9 mouse cellular contexts compared by ENCODE assay signal in the genomic region with DNA sequence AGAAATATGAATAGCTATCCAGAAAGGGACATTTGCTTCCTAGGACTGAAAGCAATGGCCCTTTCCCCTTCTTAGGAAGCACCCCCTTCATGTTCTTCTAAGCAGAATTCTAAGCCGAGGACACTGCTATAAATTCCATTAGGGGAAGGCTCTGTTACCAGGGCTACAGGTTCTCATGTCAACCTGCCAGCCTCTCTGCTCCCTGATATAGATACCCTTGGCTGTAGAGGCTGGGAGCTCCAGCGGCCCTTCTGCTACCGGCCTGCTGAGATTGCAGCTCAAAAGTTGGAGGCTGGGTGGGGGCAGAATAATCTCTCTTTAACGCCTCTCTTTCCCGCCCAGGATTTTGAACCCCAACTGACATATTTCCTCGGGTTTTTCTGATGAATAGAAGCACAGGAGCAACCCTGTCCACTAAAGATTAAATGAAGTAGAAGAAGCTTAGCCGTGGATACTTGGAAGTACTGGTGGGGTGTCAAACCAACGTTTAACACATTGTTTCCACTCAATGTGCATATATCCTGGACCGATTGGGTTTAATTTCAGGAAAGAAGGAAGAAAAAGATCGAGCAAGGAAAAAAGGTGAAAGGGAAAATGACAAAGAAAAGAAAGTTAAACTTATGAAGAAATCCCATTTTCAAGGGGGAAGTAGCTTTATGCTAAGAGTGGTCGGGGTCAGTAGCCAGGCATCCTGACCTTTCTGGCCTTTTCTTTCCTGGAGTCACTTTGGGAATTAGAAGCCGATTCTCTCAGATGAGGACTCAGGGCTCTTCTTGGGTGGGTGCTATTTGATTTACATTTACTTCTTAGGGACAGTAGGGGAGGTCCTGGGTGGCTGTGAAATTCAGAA. TPM values are rescaled to one million over a fixed set of nuclear protein-coding genes. Genes with fewer than 3 reads are reported as not detected.
DNase-seq lines count a peak whose midpoint lies in the region; ATAC-seq lines count a peak whose summit lies in the region.
"Had no signal": no experiment of that assay in that cellular context is flagged by ENCODE, and none has a peak within 500 bp of the region (broad histone marks: within the 10 kb centered on the region; RNA-seq: fewer than 3 reads in every experiment).

No protein-coding gene starts in this region.

- H3K9me3 ChIP-seq in midbrain, embryonic 11.5 days (ENCODE audit: control insufficient read depth, low read length), result no peaks in the 10 kb centered on the region
- H3K9me3 ChIP-seq: heart, embryonic 10.5 days had no signal

- no peaks in the 10 kb centered on the region for H3K36me3 ChIP-seq in midbrain, embryonic 11.5 days (ENCODE audit: control insufficient read depth, insufficient read depth, low read length)
- H3K36me3 ChIP-seq: heart, embryonic 10.5 days had no signal

- no peak overlapping the region for H3K4me3 ChIP-seq in midbrain, embryonic 11.5 days (ENCODE audit: low read depth, low read length)
- H3K4me3 ChIP-seq: heart, embryonic 10.5 days had no signal

- WGBS in midbrain, embryonic 11.5 days, result 3% methylated on average over 12 of the region's 12 CpGs

- peak; percentile 71 for DNase-seq in adrenal gland, adult 2 months
- DNase-seq in adrenal gland, adult 8-10 months, result no peak
- peak; percentile 29 for DNase-seq in right cerebral cortex, adult 18-20 months
- no peak for DNase-seq in right cerebral cortex, postnatal 14 days
- peak; percentile 95 for DNase-seq in midbrain, embryonic 11.5 days (ENCODE audit: low spot score, missing footprints)
- DNase-seq in heart, postnatal 14 days, result no peak

- H3K27me3 ChIP-seq in midbrain, embryonic 11.5 days (ENCODE audit: control insufficient read depth, insufficient read depth, low read length), result peaks cover 9% of the 10 kb centered on the region; the same call in 1 of the 2 replicates

- H3K27ac ChIP-seq in midbrain, embryonic 11.5 days (ENCODE audit: low read depth, low read length), result peak overlapping the region; percentile 42; the same call in 1 of the 2 replicates
- H3K27ac ChIP-seq: heart, embryonic 10.5 days had no signal

- H3K4me1 ChIP-seq in midbrain, embryonic 11.5 days (ENCODE audit: control insufficient read depth, insufficient read depth, low read length), result peaks cover 51% of the 10 kb centered on the region

- H3K4me2 ChIP-seq in midbrain, embryonic 11.5 days, result peak overlapping the region; percentile 77

- peak; percentile 45 for ATAC-seq in midbrain, embryonic 11.5 days (ENCODE audit: low FRiP score)
- no peak for ATAC-seq in monocyte, adult 5-6 weeks (replicated peaks; ENCODE audit: insufficient number of reproducible peaks, low FRiP score, low TSS enrichment, poor library complexity, severe bottlenecking)
- no peak for ATAC-seq in megakaryocyte-erythroid progenitor cell, adult 5-6 weeks (replicated peaks; ENCODE audit: low FRiP score, low TSS enrichment, poor library complexity, severe bottlenecking)

- intact Hi-C loops in heart, postnatal 14 days (cut with DNase I), result loop anchor here (10.0 kb wide), 1 partner anchor 1163 kb away; no protein-coding TSS in a partner anchor

- peak overlapping the region; percentile 41 for H3K9ac ChIP-seq in midbrain, embryonic 11.5 days (ENCODE audit: low read length)

RNA-seq across cellular contexts. Expression of a gene that starts 8.5 kb away (rescaled TPM):
- total RNA-seq in adrenal gland, adult 2 months (2021), result 10 to 100 TPM; 18.2 to 22.7 TPM
- 97.9 and 105 TPM in 2 replicates for polyA plus RNA-seq in adrenal gland, adult 2 months (2012; rRNA removed)
- total RNA-seq in adrenal gland, adult 8-10 months (2022), result 10 to 100 TPM; 19.1 to 26.2 (median 21.7) TPM
- 69.9 and 82.3 TPM in 2 replicates for polyA plus RNA-seq in midbrain, embryonic 11.5 days (2014; fragmentation: Nextera tagmentation; extraction: Ambion mirVana)
- total RNA-seq in monocyte, adult 5-6 weeks (2017), result not detected in 3 replicates
- not detected in 2 replicates for total RNA-seq in megakaryocyte-erythroid progenitor cell, adult 5-6 weeks (2014; fragmentation: Nextera tagmentation)
- total RNA-seq in megakaryocyte-erythroid progenitor cell, adult 5-6 weeks (2017), result not detected in 2 replicates
- total RNA-seq in heart, postnatal 14 days (2021), result 1 to 10 TPM; 3.8 to 4.9 TPM

Comparison
In these comparisons a context has a peak if more than half of its experiments do, and no peak if none do; other contexts are left out.
1. DNase-seq: peak in adrenal gland, adult 2 months (single experiment), right cerebral cortex, adult 18-20 months (single experiment) and midbrain, embryonic 11.5 days (single experiment); none in adrenal gland, adult 8-10 months (single experiment), right cerebral cortex, postnatal 14 days (single experiment) and heart, postnatal 14 days (0 of 2).